Mouse (Mus musculus): Measurements from ENCODE around the gene Gm3238.
"Not testable (repeated sequence)": the region's sequence is repeated elsewhere in the genome, so short reads cannot be mapped to it uniquely, and the experiment has no call there.

The Gm3238 gene

DNA sequence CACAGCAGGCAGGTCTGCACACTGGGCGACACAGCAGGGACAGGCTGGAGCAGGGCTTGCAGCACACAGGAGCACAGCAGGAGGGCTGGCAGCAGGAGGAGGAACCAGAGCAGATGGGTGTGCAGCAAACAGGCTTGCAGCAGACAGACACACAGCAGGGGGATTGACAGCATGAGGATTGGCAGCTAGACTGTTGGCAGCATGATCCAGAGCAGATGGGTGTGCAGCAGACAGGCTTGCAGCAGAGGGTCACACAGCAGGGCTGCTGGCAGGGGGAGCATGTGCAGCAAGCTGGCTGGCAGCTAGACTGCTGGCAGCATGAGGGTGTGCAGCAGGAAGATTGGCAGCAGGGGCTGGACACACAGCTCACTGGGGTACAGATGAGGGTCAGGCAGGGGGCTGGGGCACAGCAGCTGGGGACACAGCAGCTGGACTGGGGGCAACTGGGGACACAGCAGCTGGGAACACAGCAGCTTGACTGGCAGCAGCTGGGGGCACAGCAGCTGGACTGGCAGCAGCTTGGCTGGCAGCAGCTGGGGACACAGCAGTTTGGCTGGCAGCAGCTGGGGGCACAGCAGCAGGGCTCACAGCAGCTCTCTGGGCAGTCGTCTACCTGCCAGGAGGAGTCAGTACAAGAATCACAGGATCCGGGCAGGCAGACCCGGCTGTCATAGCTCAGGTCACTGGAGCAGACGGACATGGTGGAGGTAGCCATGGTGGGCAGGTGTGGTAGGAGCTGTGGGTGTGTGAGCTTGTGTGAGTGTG is 29.0 kb downstream of the Gm3238 start, which contains the start of gene Gm18596:
Gm18596 (minus strand) TSS at position 715 of the 765 bp plus-strand sequence.
- CTCF ChIA-PET = not testable (repeated sequence)

DNA sequence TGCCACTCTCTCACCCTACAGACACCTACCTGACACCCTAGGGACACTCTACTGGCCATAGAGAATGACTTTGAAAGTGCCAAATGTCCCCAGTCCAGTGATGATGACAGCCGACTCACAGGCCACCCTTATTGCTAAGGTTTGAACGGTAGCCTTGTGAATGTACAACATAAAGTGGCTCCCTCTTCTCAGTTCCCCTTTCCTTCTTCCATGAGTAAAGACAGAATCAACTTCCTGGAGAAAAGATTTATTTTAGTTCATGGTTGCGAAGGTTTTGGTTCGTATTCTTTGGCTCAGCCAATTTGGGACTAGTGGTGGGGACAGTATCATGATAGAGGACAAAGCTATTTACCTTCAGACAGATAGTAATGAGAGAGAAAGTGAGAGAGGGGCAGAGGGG is 32.2 kb downstream of the Gm3238 start:
- CTCF ChIA-PET = no interaction called here

DNA sequence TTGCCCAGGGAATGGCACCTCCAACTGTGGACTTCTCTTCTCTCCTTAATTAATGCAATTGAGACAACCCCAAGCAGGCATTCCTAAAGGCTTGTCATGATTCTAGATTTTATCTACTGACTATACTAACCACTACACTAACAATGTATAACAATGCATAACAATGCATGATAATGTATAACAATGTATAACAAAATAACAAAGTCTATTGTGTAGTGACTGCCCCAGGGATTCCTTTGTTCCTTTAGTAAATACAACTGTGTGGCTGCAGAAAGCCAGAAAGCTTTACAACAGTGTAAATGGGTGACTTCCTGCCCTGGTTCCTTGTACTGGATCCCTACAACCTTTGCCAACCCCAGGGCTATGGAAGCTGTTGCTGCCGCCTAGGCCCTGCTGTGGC is 35.2 kb downstream of the Gm3238 start:
- CTCF ChIA-PET = no interaction called here

DNA sequence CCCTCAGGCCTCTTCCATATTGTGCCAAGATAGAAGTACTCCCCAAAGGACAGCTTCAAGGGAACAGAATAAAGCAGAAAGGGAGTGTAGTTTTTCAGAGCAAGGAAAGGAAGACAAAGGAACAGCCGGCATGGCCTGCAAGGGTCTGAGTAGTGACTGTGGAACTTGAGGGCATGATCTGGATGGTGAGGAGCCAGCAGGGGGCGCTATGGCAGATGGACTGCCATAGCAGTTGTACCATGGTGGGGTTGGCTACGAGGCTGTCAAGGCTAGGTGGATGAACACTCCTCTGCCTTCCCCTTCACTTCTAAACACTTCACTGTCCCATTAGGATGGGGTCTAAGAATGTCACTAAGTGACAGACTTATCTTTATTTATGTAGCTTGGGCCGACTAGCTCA is 41.9 kb downstream of the Gm3238 start:
- CTCF ChIA-PET = no interaction called here

DNA sequence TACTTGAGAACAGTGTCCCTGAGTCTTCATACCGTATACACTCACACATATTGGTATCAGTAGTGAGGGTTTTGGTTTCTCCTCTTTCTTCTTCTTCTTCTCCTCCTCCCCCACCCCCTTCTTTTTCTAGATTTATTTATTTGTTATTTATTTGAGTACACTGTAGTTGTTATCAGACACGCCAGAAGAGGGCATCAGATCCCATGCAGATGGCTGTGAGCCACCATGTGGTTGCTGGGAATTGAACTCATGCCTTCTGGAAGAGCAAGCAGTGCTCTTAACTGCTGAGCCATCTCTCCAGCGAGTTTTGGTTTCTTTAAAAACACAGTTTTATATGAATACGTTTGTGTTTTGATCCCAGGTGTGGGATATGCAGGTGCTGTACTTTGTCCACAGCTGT is 42.8 kb downstream of the Gm3238 start:
- CTCF ChIA-PET = no interaction called here

DNA sequence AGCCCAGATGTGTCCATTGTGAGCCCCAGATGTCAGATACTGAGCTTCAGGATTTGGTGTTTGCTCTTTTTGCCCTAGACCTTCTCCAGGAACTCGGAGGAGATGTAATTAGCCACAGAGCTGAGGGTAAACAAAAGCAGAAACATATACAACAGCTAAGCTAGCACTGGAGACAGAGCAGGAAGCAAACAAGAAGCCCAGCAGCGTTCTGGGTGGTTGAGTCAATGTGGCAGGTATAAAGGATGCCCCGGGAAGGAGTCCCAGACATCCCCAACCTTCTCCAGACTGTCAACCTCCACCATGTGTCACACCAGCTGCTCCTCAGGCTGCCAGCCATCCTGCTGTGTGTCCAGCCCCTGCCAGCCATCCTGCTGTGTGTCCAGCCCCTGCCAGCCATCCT is 44.9 kb downstream of the Gm3238 start, which contains the start of gene Gm10100:
Gm10100 (plus strand) TSS at position 301 of the 400 bp plus-strand sequence.
- CTCF ChIA-PET = no interaction called here

DNA sequence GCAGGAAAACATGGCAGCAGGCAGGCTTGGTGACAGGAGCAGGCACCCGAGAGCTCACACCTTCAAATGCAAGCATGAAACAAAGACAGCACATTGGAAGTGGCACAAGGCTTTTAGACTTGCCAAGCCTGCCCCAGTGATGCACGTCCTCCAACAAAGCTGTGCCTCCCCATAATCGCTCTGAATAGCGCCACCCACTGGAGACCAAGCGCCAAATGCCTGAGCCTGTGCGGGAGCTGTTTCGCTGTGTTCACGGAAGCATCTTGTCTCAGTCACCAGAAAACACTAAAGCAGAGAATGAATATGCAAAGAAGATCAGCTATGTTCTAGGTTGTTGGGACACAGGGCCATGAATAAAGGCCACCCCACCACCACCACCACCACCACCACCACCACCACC is 46.3 kb downstream of the Gm3238 start:
- CTCF ChIA-PET = no interaction called here
